Mouse (Mus musculus): ENCODE results near the gene Pdzrn3. TPM values are rescaled to one million over a fixed set of nuclear protein-coding genes. Genes with fewer than 3 reads are reported as not detected.

The Pdzrn3 gene
- 5.3 and 5.5 TPM in 2 replicates for polyA plus RNA-seq (2015; fragmentation: Nextera tagmentation; extraction: Ambion mirVana)

DNA sequence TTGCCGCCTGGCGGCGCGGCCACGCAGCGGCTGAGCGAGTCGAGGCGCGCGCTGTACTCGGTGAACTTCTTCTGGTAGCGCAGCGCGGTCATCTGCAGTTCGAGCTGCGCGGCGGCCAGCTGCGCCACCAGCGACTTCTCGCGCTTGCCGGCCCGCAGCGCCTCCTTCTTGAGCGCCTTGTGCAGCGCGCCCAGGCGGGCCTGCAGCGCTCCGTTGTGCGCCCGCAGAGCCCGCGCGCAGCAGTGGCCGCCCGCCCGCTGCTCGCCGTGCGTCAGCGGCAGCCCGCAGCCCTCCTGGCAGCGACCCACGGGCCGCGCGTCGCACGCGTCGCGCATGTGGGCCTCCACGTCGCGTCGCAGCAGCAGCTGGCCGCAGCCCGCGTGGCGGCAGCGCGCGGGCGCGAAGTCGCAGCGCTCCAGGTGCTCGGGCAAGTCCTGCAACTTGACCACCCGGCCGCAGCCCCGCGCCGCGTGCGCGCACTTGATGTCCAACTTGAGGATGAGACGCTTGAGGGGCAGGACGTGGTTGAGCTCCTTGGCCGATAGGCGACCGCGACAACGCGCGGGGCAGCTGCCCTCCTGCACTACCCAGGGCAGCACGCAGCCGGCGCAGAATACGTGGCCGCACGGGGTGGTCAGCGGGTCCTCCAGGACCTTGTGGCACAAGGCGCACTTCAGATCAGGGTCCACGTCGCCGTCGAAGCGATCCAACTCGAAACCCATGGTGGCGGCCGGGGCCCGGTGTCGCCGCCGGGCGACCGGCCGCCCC is at the start of gene Pdzrn3:
TSS of gene Pdzrn3 (minus strand) at position 731 of the 768 bp plus-strand sequence.
- Histone ChIP-seq H3K9me3 (ENCODE audit: control insufficient read depth) (no peaks in the 10 kb centered on the region), H3K36me3 (ENCODE audit: control insufficient read depth, insufficient read depth) (no peaks in the 10 kb centered on the region), H3K9ac (ENCODE audit: low read depth, low read length) (peak within 1 kb of the TSS; percentile 49), H3K4me3 (ENCODE audit: low read depth, low read length) (peak within 1 kb of the TSS; percentile 56), H3K4me1 (replicated peaks; ENCODE audit: control insufficient read depth, insufficient read depth, low read length) (peaks cover 13% of the 10 kb centered on the region; the same call in 1 of the 2 replicates), H3K27me3 (replicated peaks; ENCODE audit: control insufficient read depth, insufficient read depth, low read length) (peaks cover 18% of the 10 kb centered on the region), H3K4me2 (replicated peaks; ENCODE audit: low read depth) (peak within 1 kb of the TSS; percentile 75), H3K27ac (ENCODE audit: low read depth, low read length) (peak within 1 kb of the TSS; percentile 70)
- TF ChIP-seq CTCF (IDR thresholded peaks at IDR 0.05; ENCODE audit: low read depth): peak; percentile 71
- WGBS: under 1% methylated on average over 101 of the region's 111 CpGs
- ATAC-seq: peak; percentile 54

GRCm38 (mm10) chr6:101427296-101427695 is 49.6 kb upstream of the Pdzrn3 start:
- no peak overlapping the region for H3K9ac ChIP-seq (ENCODE audit: low read depth, low read length)
- ATAC-seq: no peak
- no peak overlapping the region for H3K4me3 ChIP-seq (ENCODE audit: low read depth, low read length)
- no peak overlapping the region for H3K27ac ChIP-seq (ENCODE audit: low read depth, low read length)
- no peaks in the 10 kb centered on the region for H3K36me3 ChIP-seq (ENCODE audit: control insufficient read depth, insufficient read depth)
- TF ChIP-seq CTCF (IDR thresholded peaks at IDR 0.05; ENCODE audit: low read depth): no peak
- H3K4me1 ChIP-seq (replicated peaks; ENCODE audit: control insufficient read depth, insufficient read depth, low read length): no peaks in the 10 kb centered on the region
- 78% methylated on average over 3 of the region's 3 CpGs for WGBS
- no peak overlapping the region for H3K4me2 ChIP-seq (replicated peaks; ENCODE audit: low read depth)
- H3K9me3 ChIP-seq (ENCODE audit: control insufficient read depth): no peaks in the 10 kb centered on the region
- no peaks in the 10 kb centered on the region for H3K27me3 ChIP-seq (replicated peaks; ENCODE audit: control insufficient read depth, insufficient read depth, low read length)

GRCm38 (mm10) chr6:101426301-101426700 is 48.6 kb upstream of the Pdzrn3 start:
- Histone ChIP-seq H3K4me1 (replicated peaks; ENCODE audit: control insufficient read depth, insufficient read depth, low read length) (no peaks in the 10 kb centered on the region), H3K36me3 (ENCODE audit: control insufficient read depth, insufficient read depth) (no peaks in the 10 kb centered on the region), H3K27me3 (replicated peaks; ENCODE audit: control insufficient read depth, insufficient read depth, low read length) (no peaks in the 10 kb centered on the region), H3K4me2 (replicated peaks; ENCODE audit: low read depth) (no peak overlapping the region), H3K9ac (ENCODE audit: low read depth, low read length) (no peak overlapping the region), H3K9me3 (ENCODE audit: control insufficient read depth) (no peaks in the 10 kb centered on the region), H3K27ac (ENCODE audit: low read depth, low read length) (no peak overlapping the region), H3K4me3 (ENCODE audit: low read depth, low read length) (no peak overlapping the region)
- WGBS: 91% methylated on average over 4 of the region's 4 CpGs
- no peak for ATAC-seq
- TF ChIP-seq CTCF (IDR thresholded peaks at IDR 0.05; ENCODE audit: low read depth): no peak

DNA sequence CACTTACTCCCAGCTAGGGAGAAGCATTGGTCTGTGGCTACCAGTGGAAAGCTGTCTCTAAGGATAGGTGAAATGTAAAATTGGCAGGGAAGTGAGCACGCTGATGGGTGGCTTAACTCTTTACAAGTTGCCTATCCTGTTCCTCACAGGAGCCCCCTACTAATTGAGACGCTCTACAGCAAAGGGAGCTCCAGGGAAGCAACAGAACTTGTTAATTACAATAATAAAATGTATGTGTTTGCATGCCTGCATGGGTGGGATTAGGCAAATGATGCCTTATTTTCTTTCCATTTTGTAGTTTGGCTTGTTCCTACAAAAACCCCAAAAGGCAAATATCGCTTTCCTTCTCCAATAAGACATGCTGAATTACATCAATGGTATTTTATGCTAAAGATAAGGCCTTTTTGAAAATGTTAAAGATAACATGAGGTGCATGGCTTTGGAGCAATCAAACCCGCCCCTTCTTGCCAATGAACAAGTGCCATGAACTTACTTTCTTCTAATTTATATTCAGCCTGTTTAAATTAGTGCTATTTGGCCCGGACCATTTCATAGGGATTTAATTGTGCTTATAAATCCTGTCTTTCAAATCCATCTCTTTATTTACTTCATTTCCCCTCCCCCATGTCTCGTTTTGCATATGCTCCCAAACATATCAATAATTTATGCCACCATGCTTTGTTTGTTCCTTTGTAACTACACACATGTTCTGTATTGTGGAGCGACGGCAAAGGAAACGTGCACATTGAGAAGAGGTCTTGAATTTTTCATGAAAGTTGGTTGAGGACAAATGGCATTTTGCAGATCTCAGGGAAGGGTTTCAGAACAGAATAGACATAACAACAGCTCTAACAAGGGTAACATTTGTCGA is 44.6 kb upstream of the Pdzrn3 start:
- TF ChIP-seq CTCF (IDR thresholded peaks at IDR 0.05; ENCODE audit: low read depth): no peak
- ATAC-seq: no peak
- no peaks in the 10 kb centered on the region for H3K4me1 ChIP-seq (replicated peaks; ENCODE audit: control insufficient read depth, insufficient read depth, low read length)

DNA sequence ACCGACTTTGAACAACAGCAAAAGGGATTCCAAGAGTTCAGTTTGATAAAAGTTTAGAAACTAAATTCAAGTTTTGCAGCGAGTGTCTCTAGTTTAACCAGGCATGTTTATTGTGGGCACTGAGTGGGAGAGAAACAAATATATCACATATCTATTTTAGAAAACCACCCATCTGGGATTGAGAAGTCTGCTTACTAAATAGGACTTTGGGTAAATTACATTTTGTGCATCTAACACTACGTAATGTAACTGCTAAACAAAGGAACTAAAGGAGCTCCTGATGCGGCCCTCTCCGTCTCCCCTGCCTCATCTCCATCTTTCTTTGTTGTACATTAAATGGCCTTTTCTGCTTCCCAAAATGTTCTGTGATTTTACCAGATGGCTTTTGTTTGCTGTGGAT is 40.5 kb upstream of the Pdzrn3 start:
- Histone ChIP-seq H3K9ac (ENCODE audit: low read depth, low read length) (no peak overlapping the region), H3K9me3 (ENCODE audit: control insufficient read depth) (no peaks in the 10 kb centered on the region), H3K27me3 (replicated peaks; ENCODE audit: control insufficient read depth, insufficient read depth, low read length) (no peaks in the 10 kb centered on the region), H3K4me1 (replicated peaks; ENCODE audit: control insufficient read depth, insufficient read depth, low read length) (no peaks in the 10 kb centered on the region), H3K4me3 (ENCODE audit: low read depth, low read length) (no peak overlapping the region), H3K27ac (ENCODE audit: low read depth, low read length) (no peak overlapping the region), H3K4me2 (replicated peaks; ENCODE audit: low read depth) (no peak overlapping the region), H3K36me3 (ENCODE audit: control insufficient read depth, insufficient read depth) (no peaks in the 10 kb centered on the region)
- no peak for TF ChIP-seq CTCF (IDR thresholded peaks at IDR 0.05; ENCODE audit: low read depth)
- 92% methylated on average over 5 of the region's 5 CpGs for WGBS
- ATAC-seq: no peak

More for the DNA sequence above, 44.6 kb upstream of the Pdzrn3 start:
- Histone ChIP-seq H3K27ac (ENCODE audit: low read depth, low read length) (no peak overlapping the region), H3K9ac (ENCODE audit: low read depth, low read length) (no peak overlapping the region), H3K27me3 (replicated peaks; ENCODE audit: control insufficient read depth, insufficient read depth, low read length) (no peaks in the 10 kb centered on the region), H3K4me2 (replicated peaks; ENCODE audit: low read depth) (no peak overlapping the region), H3K9me3 (ENCODE audit: control insufficient read depth) (no peaks in the 10 kb centered on the region), H3K4me3 (ENCODE audit: low read depth, low read length) (no peak overlapping the region), H3K36me3 (ENCODE audit: control insufficient read depth, insufficient read depth) (no peaks in the 10 kb centered on the region)
- 81% methylated on average over 10 of the region's 10 CpGs for WGBS

DNA sequence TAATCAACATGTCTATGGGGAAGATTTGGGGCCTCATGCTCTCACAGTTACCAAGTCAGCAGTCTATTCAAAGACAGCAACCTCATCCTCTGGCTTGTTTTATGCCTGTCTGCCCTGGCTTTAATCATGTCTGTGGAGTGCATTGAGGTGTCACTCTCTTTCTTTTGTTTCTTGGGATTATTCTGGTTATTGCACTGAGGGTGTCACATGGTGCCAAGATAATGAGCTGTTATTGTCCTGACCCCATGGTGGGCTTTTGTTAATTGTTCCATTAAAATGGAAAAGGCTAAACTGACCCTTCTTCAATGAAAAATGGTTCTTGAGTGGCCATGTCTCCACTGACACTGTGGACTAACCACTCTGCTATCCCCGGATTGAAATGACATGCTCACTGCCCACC is 34.0 kb upstream of the Pdzrn3 start:
- Histone ChIP-seq H3K27ac (ENCODE audit: low read depth, low read length) (no peak overlapping the region), H3K27me3 (replicated peaks; ENCODE audit: control insufficient read depth, insufficient read depth, low read length) (no peaks in the 10 kb centered on the region), H3K9ac (ENCODE audit: low read depth, low read length) (no peak overlapping the region), H3K4me1 (replicated peaks; ENCODE audit: control insufficient read depth, insufficient read depth, low read length) (no peaks in the 10 kb centered on the region), H3K4me2 (replicated peaks; ENCODE audit: low read depth) (no peak overlapping the region), H3K9me3 (ENCODE audit: control insufficient read depth) (no peaks in the 10 kb centered on the region), H3K4me3 (ENCODE audit: low read depth, low read length) (no peak overlapping the region), H3K36me3 (ENCODE audit: control insufficient read depth, insufficient read depth) (no peaks in the 10 kb centered on the region)
- ATAC-seq: no peak
- WGBS: 79% methylated on average over 1 of the region's 1 CpGs
- TF ChIP-seq CTCF (IDR thresholded peaks at IDR 0.05; ENCODE audit: low read depth): no peak
